ENCODE assay signal across 8 mouse cellular contexts in the genomic region with DNA sequence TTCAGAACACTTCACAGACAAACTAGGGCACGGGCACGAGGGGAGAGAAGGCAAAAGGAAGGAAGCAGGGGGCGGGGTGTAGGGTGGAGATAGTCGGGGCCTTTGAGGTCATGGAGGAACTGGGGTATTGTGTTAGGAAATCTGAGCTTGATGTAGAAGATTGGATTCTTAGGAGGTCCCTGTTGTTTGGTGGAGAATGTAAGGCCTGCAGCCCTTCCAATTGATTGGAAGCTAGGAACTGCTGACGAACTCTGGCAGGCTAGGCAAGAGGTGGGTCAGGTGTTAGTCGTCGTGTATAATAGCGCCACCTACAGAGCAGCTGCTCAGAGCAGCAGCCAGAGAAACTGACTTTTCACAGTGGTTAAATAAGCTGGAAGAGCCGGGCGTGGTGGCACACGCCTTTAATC. TPM values are rescaled to one million over a fixed set of nuclear protein-coding genes. Genes with fewer than 3 reads are reported as not detected.
A peak's percentile ranks its signal among the peaks of the same experiment; 100 is the strongest.
DNase-seq lines count a peak whose midpoint lies in the region; ATAC-seq lines count a peak whose summit lies in the region.

No protein-coding gene starts in this region.

- H3K9me3 ChIP-seq in embryonic facial prominence, embryonic 11.5 days (replicated peaks; ENCODE audit: control insufficient read depth, low read length), result no peaks in the 10 kb centered on the region

- no peaks in the 10 kb centered on the region for H3K36me3 ChIP-seq in embryonic facial prominence, embryonic 11.5 days (replicated peaks; ENCODE audit: control insufficient read depth, insufficient read depth, low read depth, low read length)

- WGBS in embryonic facial prominence, embryonic 11.5 days, result 33% methylated on average over 11 of the region's 11 CpGs

- no peak overlapping the region for H3K4me2 ChIP-seq in embryonic facial prominence, embryonic 11.5 days (ENCODE audit: low read depth, low read length)

- no peak overlapping the region for H3K9ac ChIP-seq in embryonic facial prominence, embryonic 11.5 days (replicated peaks; ENCODE audit: low read length)

- no peak overlapping the region for H3K4me3 ChIP-seq in embryonic facial prominence, embryonic 11.5 days (ENCODE audit: low read depth, low read length)

- no peak overlapping the region for H3K27ac ChIP-seq in embryonic facial prominence, embryonic 11.5 days (replicated peaks; ENCODE audit: low read depth, low read length)

- H3K27me3 ChIP-seq in embryonic facial prominence, embryonic 11.5 days (ENCODE audit: control insufficient read depth, insufficient read depth, low read length), result no peaks in the 10 kb centered on the region

- H3K4me1 ChIP-seq in embryonic facial prominence, embryonic 11.5 days (ENCODE audit: control insufficient read depth, insufficient read depth, low read length), result no peaks in the 10 kb centered on the region

- no peak for ATAC-seq in embryonic facial prominence, embryonic 11.5 days (replicated peaks; ENCODE audit: insufficient number of reproducible peaks, low FRiP score, low TSS enrichment, low read depth)
- peak; percentile 93 for ATAC-seq in inflammation-experienced regulatory T-cells, adult 6 months

- DNase-seq in spleen, adult 18-20 months, result peak; percentile 47 to 59
- DNase-seq in spleen, adult 12 weeks (ENCODE audit: low spot score), result no peak
- peak; percentile 39 for DNase-seq in adrenal gland, postnatal 25 days
- DNase-seq in embryonic facial prominence, embryonic 11.5 days (ENCODE audit: low spot score), result peak; percentile 48
- peak; percentile 75 for DNase-seq in lung, postnatal 10 days
- DNase-seq in thymus, postnatal 10 days (ENCODE audit: low spot score in 2 of 2), result peak; percentile 70 to 85
- no peak for DNase-seq in frontal cortex, postnatal 14 days (ENCODE audit: low spot score in 2 of 2)

RNA-seq across cellular contexts. Expression of gene Ebf1, which starts 35.8 kb away (rescaled TPM):
- 18.3 and 25.6 TPM in 2 replicates for total RNA-seq in adrenal gland, postnatal 25 days (2021)
- 47.9 and 50.3 TPM in 2 replicates for polyA plus RNA-seq in embryonic facial prominence, embryonic 11.5 days (2014; fragmentation: Nextera tagmentation; extraction: Ambion mirVana)
- 1 to 10 TPM in 2 of 3 experiments, under 1 TPM in 1; 0.19 to 1.8 (median 1.8) TPM for polyA plus RNA-seq in inflammation-experienced regulatory T-cells, adult 6 months (2017; shearing (Covaris generic))

Comparison
In these comparisons a context has a peak if more than half of its experiments do, and no peak if none do; other contexts are left out.
1. DNase-seq: peak in spleen, adult 18-20 months (2 of 2), adrenal gland, postnatal 25 days (single experiment), embryonic facial prominence, embryonic 11.5 days (single experiment), lung, postnatal 10 days (single experiment) and thymus, postnatal 10 days (2 of 2); none in spleen, adult 12 weeks (single experiment) and frontal cortex, postnatal 14 days (0 of 2).
2. RNA of gene Ebf1, which starts 35.8 kb away (polyA plus RNA-seq): 47.9 to 50.3 TPM in embryonic facial prominence, embryonic 11.5 days; 0.19 to 1.8 TPM in inflammation-experienced regulatory T-cells, adult 6 months; every median in the first group is over 10 times any median in the second.